Mouse (Mus musculus) heart, postnatal 0 days (tissue): Measurements from ENCODE around the gene S100b.

Experiments used
- CTCF ChIP-seq: IDR thresholded peaks from 2 replicates; pipeline ENCODE4 v1.5.1; 2016; ENCODE audit warnings: antibody characterized with exemption, control low read depth, low read depth
- EP300 ChIP-seq: IDR thresholded peaks from 2 replicates; pipeline ENCODE4 v1.6.1; 2016; ENCODE audit warnings: antibody characterized with exemption, low read depth

- TF ChIP-seq CTCF (no peak), EP300 (no peak)
Measured at GRCm38 (mm10) chr10:76210806-76211205, 42.8 kb upstream of the S100b start.
